Mouse (Mus musculus): ENCODE data around the gene Mcu. TPM values are rescaled to one million over a fixed set of nuclear protein-coding genes. Genes with fewer than 3 reads are reported as not detected.

Gene Mcu
- polyA plus RNA-seq, 1 experiment from 2014 or later, result 30.8 TPM

DNA sequence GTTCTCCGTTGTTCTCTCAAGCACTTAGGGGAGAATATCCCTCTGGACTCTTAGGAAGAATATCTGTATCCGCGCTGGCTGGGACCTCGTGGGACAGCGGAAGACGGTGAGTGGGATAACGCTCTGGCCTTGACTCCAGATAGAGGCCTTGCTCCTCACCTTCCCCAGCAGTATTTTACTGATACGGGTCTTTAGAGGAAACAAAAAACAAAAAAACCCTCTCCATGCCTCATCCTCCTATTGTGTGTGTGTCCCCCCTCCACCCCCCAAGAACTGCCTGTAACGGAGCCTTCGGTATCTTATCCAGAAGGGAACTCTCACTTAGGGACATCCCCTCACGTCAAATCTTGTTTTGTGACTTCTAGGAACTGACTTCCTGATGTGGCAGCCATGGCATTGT is 174.8 kb downstream of the Mcu start, which contains the start of gene Oit3:
Oit3 (minus strand) TSS at position 44 of the 400 bp plus-strand sequence.
- H3K9ac ChIP-seq, result no peak within 1 kb of the TSS
- H3K27me3 ChIP-seq, result no peaks in the 10 kb centered on the region
- no peaks in the 10 kb centered on the region for H3K36me3 ChIP-seq
- ATAC-seq (ENCODE audit: borderline replicate concordance, extremely low read depth, low FRiP score, low TSS enrichment), result no peak
- no peak within 1 kb of the TSS for H3K4me2 ChIP-seq
- H3K4me1 ChIP-seq, result peaks cover 46% of the 10 kb centered on the region
- 67% methylated on average over 11 of the region's 11 CpGs for WGBS
- H3K27ac ChIP-seq, result peak within 1 kb of the TSS; percentile 74
- no peaks in the 10 kb centered on the region for H3K9me3 ChIP-seq
- no peak within 1 kb of the TSS for H3K4me3 ChIP-seq

DNA sequence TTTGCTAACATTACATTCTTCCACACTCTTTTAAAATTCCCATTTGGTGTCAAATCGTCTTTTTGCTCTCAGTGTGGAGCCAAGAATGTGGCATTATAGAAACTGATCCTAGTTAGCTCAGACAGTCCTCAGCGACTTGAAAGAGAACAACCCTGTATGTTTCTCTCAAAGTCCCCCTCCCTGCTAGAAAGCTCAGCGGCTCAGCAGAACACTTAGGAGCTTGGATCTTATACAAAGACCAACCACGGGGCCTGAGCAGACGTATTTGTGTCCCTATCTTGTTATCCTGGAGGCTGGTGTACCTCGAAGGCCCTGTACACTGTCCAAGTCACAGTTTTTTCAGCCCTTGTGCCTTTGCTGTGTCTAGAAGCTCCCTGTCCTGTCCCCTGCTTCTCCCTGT is 176.3 kb downstream of the Mcu start:
- H3K4me3 ChIP-seq, result no peak overlapping the region
- H3K4me2 ChIP-seq, result no peak overlapping the region
- no peaks in the 10 kb centered on the region for H3K36me3 ChIP-seq
- no peaks in the 10 kb centered on the region for H3K27me3 ChIP-seq
- peaks cover 46% of the 10 kb centered on the region for H3K4me1 ChIP-seq
- H3K27ac ChIP-seq, result peak overlapping the region; percentile 74
- no peaks in the 10 kb centered on the region for H3K9me3 ChIP-seq
- no peak overlapping the region for H3K9ac ChIP-seq
- WGBS, result 36% methylated on average over 6 of the region's 6 CpGs
- peak; percentile 40; the same call in 1 of the 2 replicates for ATAC-seq (ENCODE audit: borderline replicate concordance, extremely low read depth, low FRiP score, low TSS enrichment)

DNA sequence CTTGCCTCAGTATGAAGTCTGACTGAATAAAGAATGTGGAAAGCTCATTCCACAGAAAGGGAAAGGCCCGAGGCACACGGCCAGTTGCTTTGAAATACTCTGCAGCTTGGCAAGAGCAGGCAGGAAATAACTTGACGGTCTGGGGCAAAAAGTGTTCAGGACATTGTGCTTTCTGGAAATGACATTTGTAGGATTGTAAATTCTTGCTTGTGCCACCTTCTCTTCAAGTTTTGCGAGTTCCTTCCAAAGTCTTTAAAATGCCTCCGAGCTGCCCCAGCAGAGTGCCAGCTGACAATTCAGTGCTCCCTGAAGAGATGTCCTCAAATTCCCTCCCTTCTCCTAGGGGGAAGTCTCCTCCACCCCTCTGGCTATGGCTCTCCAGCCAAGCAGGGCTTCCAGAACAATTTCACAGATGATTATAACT is 177.0 kb downstream of the Mcu start:
- Histone ChIP-seq H3K9ac (no peak overlapping the region), H3K9me3 (no peaks in the 10 kb centered on the region), H3K4me3 (no peak overlapping the region), H3K4me2 (peak overlapping the region; percentile 12; the same call in 1 of the 2 replicates), H3K27ac (peak overlapping the region; percentile 74), H3K27me3 (no peaks in the 10 kb centered on the region), H3K4me1 (peaks cover 41% of the 10 kb centered on the region), H3K36me3 (no peaks in the 10 kb centered on the region)
- 23% methylated on average over 5 of the region's 5 CpGs for WGBS
- ATAC-seq (ENCODE audit: borderline replicate concordance, extremely low read depth, low FRiP score, low TSS enrichment), result no peak; the same call in 1 of the 2 replicates

GRCm38 (mm10) chr10:59438651-59439050 is 177.8 kb downstream of the Mcu start:
- no peaks in the 10 kb centered on the region for H3K9me3 ChIP-seq
- H3K9ac ChIP-seq, result no peak overlapping the region
- no peak for ATAC-seq (ENCODE audit: borderline replicate concordance, extremely low read depth, low FRiP score, low TSS enrichment)
- no peak overlapping the region for H3K4me2 ChIP-seq
- H3K27ac ChIP-seq, result no peak overlapping the region
- no peaks in the 10 kb centered on the region for H3K27me3 ChIP-seq
- peaks cover 34% of the 10 kb centered on the region for H3K4me1 ChIP-seq
- WGBS, result 91% methylated on average over 12 of the region's 12 CpGs
- no peaks in the 10 kb centered on the region for H3K36me3 ChIP-seq
- H3K4me3 ChIP-seq, result no peak overlapping the region

- H3K27me3 ChIP-seq, result no peaks in the 10 kb centered on the region
- 93% methylated on average over 18 of the region's 18 CpGs for WGBS
- H3K4me1 ChIP-seq, result peaks cover 18% of the 10 kb centered on the region
- H3K9me3 ChIP-seq, result no peaks in the 10 kb centered on the region
- no peak overlapping the region for H3K27ac ChIP-seq
- no peak for ATAC-seq (ENCODE audit: borderline replicate concordance, extremely low read depth, low FRiP score, low TSS enrichment)
- H3K9ac ChIP-seq, result no peak overlapping the region
- no peaks in the 10 kb centered on the region for H3K36me3 ChIP-seq
- no peak overlapping the region for H3K4me2 ChIP-seq
- H3K4me3 ChIP-seq, result no peak overlapping the region
Measured at GRCm38 (mm10) chr10:59435746-59436145, 180.7 kb downstream of the Mcu start.

DNA sequence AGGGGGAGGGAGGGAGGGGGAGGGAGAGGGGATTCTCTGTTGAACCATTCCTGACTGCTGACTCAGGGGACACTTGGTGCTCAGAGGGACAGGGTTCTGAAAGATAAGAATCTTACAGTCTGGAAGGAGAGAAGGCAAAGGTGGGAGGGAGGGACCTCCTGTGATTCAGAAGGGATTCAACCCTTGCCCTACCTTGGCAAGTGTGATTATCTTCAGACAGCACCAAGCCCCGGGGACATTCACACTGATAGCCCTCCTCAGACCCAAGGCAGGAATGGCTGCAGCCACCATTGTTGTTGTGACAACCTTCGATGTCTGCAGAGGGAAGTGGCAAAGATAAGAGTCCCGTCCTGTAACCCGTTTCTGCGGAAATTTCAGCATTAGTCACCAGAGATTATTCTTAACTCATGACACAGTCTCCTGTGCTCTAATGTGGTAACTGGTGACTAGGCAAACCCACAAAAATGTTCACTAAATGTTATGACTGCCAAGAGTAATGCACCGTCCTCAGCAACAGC is 185.7 kb downstream of the Mcu start:
- Histone ChIP-seq H3K27ac (no peak overlapping the region), H3K4me2 (no peak overlapping the region)
- WGBS, result 26% methylated on average over 6 of the region's 6 CpGs

DNA sequence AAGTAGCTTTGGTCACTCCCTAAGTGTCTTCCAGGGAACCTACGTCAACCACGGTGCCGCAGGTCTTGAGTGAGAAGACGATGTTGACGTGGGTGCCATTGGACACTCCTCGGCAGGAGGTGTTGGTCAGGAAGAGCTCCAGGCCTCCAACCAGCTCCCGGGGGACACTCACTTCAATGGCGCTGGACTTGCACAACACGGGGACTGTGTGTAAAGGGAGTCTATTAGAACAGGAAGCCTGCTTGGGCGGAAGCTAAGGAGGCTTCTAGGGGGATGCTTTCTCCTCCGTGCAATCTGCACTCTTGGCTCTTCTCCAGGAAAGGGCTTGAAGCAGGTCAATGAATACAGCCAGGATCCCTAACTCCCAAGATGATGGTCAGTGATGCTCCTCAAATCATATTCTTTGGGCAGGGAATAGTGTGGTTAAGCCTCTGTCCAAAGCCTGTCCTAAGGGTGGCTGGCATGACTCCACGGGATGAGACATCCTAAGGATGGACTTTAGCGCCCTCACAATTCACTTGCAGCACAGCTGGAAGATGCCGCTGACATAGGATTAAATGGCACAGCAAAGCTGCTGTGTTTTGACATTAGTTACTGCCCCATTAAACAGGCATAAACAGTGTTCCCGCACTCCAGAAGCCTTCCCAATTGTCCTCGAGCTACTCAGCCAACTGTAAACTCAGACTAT is 186.9 kb downstream of the Mcu start:
- no peaks in the 10 kb centered on the region for H3K9me3 ChIP-seq
- H3K4me1 ChIP-seq, result peaks cover 8% of the 10 kb centered on the region; the same call in 1 of the 2 replicates
- no peak overlapping the region for H3K9ac ChIP-seq
- H3K27me3 ChIP-seq, result no peaks in the 10 kb centered on the region
- no peak overlapping the region for H3K27ac ChIP-seq
- WGBS, result 74% methylated on average over 16 of the region's 16 CpGs
- H3K4me3 ChIP-seq, result no peak overlapping the region
- ATAC-seq (ENCODE audit: borderline replicate concordance, extremely low read depth, low FRiP score, low TSS enrichment), result no peak
- no peak overlapping the region for H3K4me2 ChIP-seq
- no peaks in the 10 kb centered on the region for H3K36me3 ChIP-seq

More for the DNA sequence above, 185.7 kb downstream of the Mcu start:
- 0 out of 2 replicates have a peak, but pooled peaks have one; percentile 42 for ATAC-seq (ENCODE audit: borderline replicate concordance, extremely low read depth, low FRiP score, low TSS enrichment)
- Histone ChIP-seq H3K36me3 (no peaks in the 10 kb centered on the region), H3K9me3 (no peaks in the 10 kb centered on the region), H3K9ac (no peak overlapping the region), H3K4me1 (no peaks in the 10 kb centered on the region), H3K27me3 (no peaks in the 10 kb centered on the region), H3K4me3 (no peak overlapping the region)

- WGBS, result 40% methylated on average over 4 of the region's 4 CpGs
- Histone ChIP-seq H3K9ac (no peak overlapping the region), H3K9me3 (no peaks in the 10 kb centered on the region), H3K27me3 (no peaks in the 10 kb centered on the region), H3K4me1 (peaks cover 17% of the 10 kb centered on the region; the same call in 1 of the 2 replicates), H3K4me2 (no peak overlapping the region), H3K4me3 (no peak overlapping the region), H3K27ac (no peak overlapping the region), H3K36me3 (no peaks in the 10 kb centered on the region)
- no peak for ATAC-seq (ENCODE audit: borderline replicate concordance, extremely low read depth, low FRiP score, low TSS enrichment)
Measured at GRCm38 (mm10) chr10:59426371-59426770, 190.1 kb downstream of the Mcu start.

DNA sequence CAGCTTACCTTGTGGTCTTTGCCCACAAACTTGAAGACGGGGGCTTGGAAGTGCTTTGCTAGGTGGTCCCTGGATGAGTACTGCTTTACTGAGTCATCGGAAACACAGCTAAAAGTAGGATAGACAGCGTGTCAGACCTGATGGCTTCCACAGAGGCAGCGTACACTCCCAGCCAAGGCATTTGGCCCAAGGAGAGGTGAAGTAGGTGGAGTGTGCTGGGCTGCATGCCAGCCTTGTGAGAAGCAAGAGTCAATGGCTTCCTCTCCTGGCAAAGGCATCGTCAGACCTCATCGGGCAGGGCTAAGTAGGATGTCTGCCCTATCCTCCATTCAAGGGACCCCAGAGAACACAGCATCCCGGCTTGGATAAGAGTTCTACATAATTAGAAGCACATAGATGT is 191.1 kb downstream of the Mcu start:
- H3K4me2 ChIP-seq, result no peak overlapping the region
- ATAC-seq (ENCODE audit: borderline replicate concordance, extremely low read depth, low FRiP score, low TSS enrichment), result 0 out of 2 replicates have a peak, but pooled peaks have one; percentile 52

DNA sequence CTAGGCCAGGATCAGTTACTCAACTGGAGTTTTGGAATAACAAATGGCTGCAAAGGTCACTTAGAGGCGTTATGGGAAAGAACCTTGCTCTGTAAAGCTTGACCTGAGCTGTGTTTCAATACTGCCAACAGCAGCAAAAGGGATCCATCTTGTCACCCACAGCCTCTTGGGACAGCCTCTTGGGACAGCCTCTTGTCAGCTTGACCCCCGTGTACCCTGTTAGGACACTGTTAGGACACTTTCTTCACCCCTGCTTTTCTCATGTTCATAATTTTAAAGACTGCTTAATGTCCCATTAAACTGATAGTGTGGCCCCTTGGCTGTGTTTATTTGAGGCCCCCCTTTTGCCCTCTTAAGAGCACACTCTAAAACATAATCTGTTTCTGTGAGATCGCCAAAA is 192.0 kb downstream of the Mcu start:
- no peak for ATAC-seq (ENCODE audit: borderline replicate concordance, extremely low read depth, low FRiP score, low TSS enrichment)
- no peaks in the 10 kb centered on the region for H3K9me3 ChIP-seq
- H3K4me1 ChIP-seq, result peaks cover 17% of the 10 kb centered on the region; the same call in 1 of the 2 replicates
- 33% methylated on average over 3 of the region's 3 CpGs for WGBS
- H3K9ac ChIP-seq, result no peak overlapping the region
- no peaks in the 10 kb centered on the region for H3K36me3 ChIP-seq
- H3K27ac ChIP-seq, result no peak overlapping the region
- no peaks in the 10 kb centered on the region for H3K27me3 ChIP-seq
- no peak overlapping the region for H3K4me3 ChIP-seq
- no peak overlapping the region for H3K4me2 ChIP-seq

More for the DNA sequence above, 191.1 kb downstream of the Mcu start:
- no peaks in the 10 kb centered on the region for H3K36me3 ChIP-seq
- no peaks in the 10 kb centered on the region for H3K9me3 ChIP-seq
- H3K4me1 ChIP-seq, result peaks cover 17% of the 10 kb centered on the region; the same call in 1 of the 2 replicates
- no peak overlapping the region for H3K9ac ChIP-seq
- WGBS, result 57% methylated on average over 7 of the region's 7 CpGs
- H3K27me3 ChIP-seq, result no peaks in the 10 kb centered on the region
- H3K27ac ChIP-seq, result no peak overlapping the region
- H3K4me3 ChIP-seq, result no peak overlapping the region

- Histone ChIP-seq H3K36me3 (no peaks in the 10 kb centered on the region), H3K27ac (no peak overlapping the region), H3K9me3 (no peaks in the 10 kb centered on the region), H3K4me1 (peaks cover 8% of the 10 kb centered on the region; the same call in 1 of the 2 replicates), H3K4me2 (no peak overlapping the region), H3K4me3 (no peak overlapping the region), H3K27me3 (no peaks in the 10 kb centered on the region), H3K9ac (no peak overlapping the region)
- ATAC-seq (ENCODE audit: borderline replicate concordance, extremely low read depth, low FRiP score, low TSS enrichment), result no peak
- WGBS, result 79% methylated on average over 4 of the region's 4 CpGs
Measured at GRCm38 (mm10) chr10:59419516-59419915, 197.0 kb downstream of the Mcu start.

- H3K27me3 ChIP-seq, result no peaks in the 10 kb centered on the region
- no peaks in the 10 kb centered on the region for H3K4me1 ChIP-seq
- WGBS, result 56% methylated on average over 3 of the region's 3 CpGs
- H3K4me2 ChIP-seq, result no peak overlapping the region
- ATAC-seq (ENCODE audit: borderline replicate concordance, extremely low read depth, low FRiP score, low TSS enrichment), result no peak
- H3K4me3 ChIP-seq, result no peak overlapping the region
- no peaks in the 10 kb centered on the region for H3K9me3 ChIP-seq
- H3K27ac ChIP-seq, result no peak overlapping the region
- H3K36me3 ChIP-seq, result no peaks in the 10 kb centered on the region
- H3K9ac ChIP-seq, result no peak overlapping the region
Measured at GRCm38 (mm10) chr10:59416623-59417022, 199.9 kb downstream of the Mcu start.

All from lung, embryonic 15.5 days (tissue).